Mouse (Mus musculus) kidney, postnatal 4 days (tissue): ENCODE results near the gene Tnnc1.

ENCODE experiments used
- DNase-seq, 2 experiments: peaks; one replicate each; pipeline ENCODE4 v3.0.0; 2021; ENCODE audit warnings: mixed read lengths in 2 of 2

The Tnnc1 gene

GRCm38 (mm10) chr14:31215157-31216002, 7.3 kb downstream of the Tnnc1 start:
- DNase-seq, result peak; percentile 74 to 82

GRCm38 (mm10) chr14:31216846-31217245, 8.7 kb downstream of the Tnnc1 start, which contains the start of gene Nisch:
Nisch (minus strand) TSS chr14:31216946.
- DNase-seq, result no peak

- DNase-seq, result peak; percentile 83 to 91
Measured at GRCm38 (mm10) chr14:31217666-31218065, 9.6 kb downstream of the Tnnc1 start, which contains the start of gene Sema3g. Sema3g (plus strand) TSS chr14:31217860.

- DNase-seq, result peak; percentile 78 to 85
Measured at GRCm38 (mm10) chr14:31226978-31227377, 18.9 kb downstream of the Tnnc1 start.

- peak in 1 of 2 experiments; percentile 45 for DNase-seq
Measured at GRCm38 (mm10) chr14:31228234-31228633, 20.1 kb downstream of the Tnnc1 start.

- DNase-seq, result no peak
Measured at GRCm38 (mm10) chr14:31230442-31230841, 22.3 kb downstream of the Tnnc1 start.

GRCm38 (mm10) chr14:31232404-31233069, 24.4 kb downstream of the Tnnc1 start:
- no peak for DNase-seq

GRCm38 (mm10) chr14:31233070-31233995, 25.2 kb downstream of the Tnnc1 start:
- peak in 1 of 2 experiments; percentile 46 for DNase-seq

GRCm38 (mm10) chr14:31233996-31234591, 26.0 kb downstream of the Tnnc1 start:
- peak; percentile 90 for DNase-seq

- DNase-seq, result no peak
Measured at GRCm38 (mm10) chr14:31237101-31237882, 29.2 kb downstream of the Tnnc1 start.

- no peak for DNase-seq
Measured at GRCm38 (mm10) chr14:31240528-31240927, 32.4 kb downstream of the Tnnc1 start.

- DNase-seq, result no peak
Measured at GRCm38 (mm10) chr14:31244777-31245176, 36.7 kb downstream of the Tnnc1 start.

GRCm38 (mm10) chr14:31245946-31246345, 37.8 kb downstream of the Tnnc1 start:
- no peak for DNase-seq

- DNase-seq, result no peak
Measured at GRCm38 (mm10) chr14:31248396-31248795, 40.3 kb downstream of the Tnnc1 start.

- no peak for DNase-seq
Measured at GRCm38 (mm10) chr14:31250222-31251083, 42.3 kb downstream of the Tnnc1 start.

- peak; percentile 97 to 98 for DNase-seq
Measured at GRCm38 (mm10) chr14:31251084-31251604, 43.0 kb downstream of the Tnnc1 start, which contains the start of the genes Phf7 and Bap1. Phf7 (minus strand) TSS chr14:31251317. Bap1 (plus strand) TSS chr14:31251450.

GRCm38 (mm10) chr14:31251626-31252025, 43.5 kb downstream of the Tnnc1 start:
- DNase-seq, result no peak

- no peak for DNase-seq
Measured at GRCm38 (mm10) chr14:31252091-31252490, 44.0 kb downstream of the Tnnc1 start.

GRCm38 (mm10) chr14:31258476-31259050, 50.5 kb downstream of the Tnnc1 start:
- peak in 1 of 2 experiments; percentile 29 for DNase-seq

- DNase-seq, result no peak
Measured at GRCm38 (mm10) chr14:31260374-31260773, 52.3 kb downstream of the Tnnc1 start.
